Mouse (Mus musculus) olfactory bulb, adult 2 months (tissue): ENCODE results near the gene Lingo1.

Experiments used
- CTCF ChIP-seq: fragments of 200-500 bp; IDR thresholded peaks from 2 replicates; pipeline ENCODE4 v1.5.1; 2012; ENCODE audit warnings: low read depth, mild to moderate bottlenecking, low read length, moderate library complexity; ENCODE audit not compliant: insufficient read depth
- POLR2A ChIP-seq: fragments of 200-500 bp; IDR thresholded peaks from 2 replicates; pipeline ENCODE4 v1.6.1; 2012; ENCODE audit warnings: mild to moderate bottlenecking, low read depth, low read length, moderate library complexity; ENCODE audit not compliant: insufficient read depth

DNA sequence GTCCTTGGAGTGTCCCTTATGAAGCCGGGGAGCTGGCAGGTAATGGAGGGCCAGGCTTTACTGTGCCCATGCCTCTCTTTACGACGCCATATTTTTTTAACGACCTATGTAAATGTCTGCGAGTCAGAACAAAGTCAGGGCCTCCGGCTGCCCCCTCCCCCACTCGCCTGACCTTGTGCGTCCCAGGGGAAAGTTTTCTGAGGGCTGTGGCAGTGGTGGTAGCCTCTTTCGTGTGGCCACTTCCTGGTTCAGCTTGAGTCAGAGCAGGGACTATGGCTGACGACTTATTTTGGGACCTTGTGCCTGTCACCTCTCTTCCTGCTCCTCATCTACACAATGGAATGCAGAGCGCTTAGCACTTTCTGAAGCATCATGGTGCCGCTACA, 183.5 kb downstream of the Lingo1 start:
- TF ChIP-seq CTCF (no peak), POLR2A (no peak)
